8 mouse cellular contexts compared by ENCODE assay signal in the genomic region with DNA sequence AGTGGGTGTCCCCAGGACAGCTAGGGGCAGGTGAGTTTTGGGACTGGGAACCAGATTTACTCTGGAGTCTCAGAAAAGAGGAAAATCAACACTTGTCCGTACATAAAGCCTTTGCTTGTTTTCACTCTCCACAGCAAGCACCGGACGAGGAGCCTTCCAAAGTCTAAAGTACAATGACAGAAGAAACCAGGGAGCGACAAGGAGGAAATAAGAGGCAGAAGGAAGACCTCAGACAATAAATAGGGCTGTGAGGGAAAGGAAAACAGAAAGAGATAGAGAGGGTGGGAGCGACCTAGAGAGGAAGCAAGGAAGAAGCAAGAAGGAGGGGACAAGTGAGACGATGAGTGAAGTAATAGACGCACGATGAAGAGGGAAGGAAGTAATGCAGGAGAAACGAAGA. TPM values are rescaled to one million over a fixed set of nuclear protein-coding genes. Genes with fewer than 3 reads are reported as not detected.
DNase-seq lines count a peak whose midpoint lies in the region; ATAC-seq lines count a peak whose summit lies in the region.

No protein-coding gene starts in this region.

- H3K9ac ChIP-seq in forebrain, embryonic 11.5 days (ENCODE audit: low read length): peak overlapping the region; percentile 84
- H3K9ac ChIP-seq in kidney, embryonic 14.5 days (ENCODE audit: low read depth, low read length): peak overlapping the region; percentile 95; the same call in 1 of the 2 replicates
- H3K9ac ChIP-seq in midbrain, embryonic 13.5 days (replicated peaks): peak overlapping the region; percentile 89

- H3K4me3 ChIP-seq in heart, embryonic 10.5 days: peak overlapping the region; percentile 79
- H3K4me3 ChIP-seq in forebrain, embryonic 11.5 days (ENCODE audit: low read depth, low read length): peak overlapping the region; percentile 57
- H3K4me3 ChIP-seq in kidney, embryonic 14.5 days (ENCODE audit: low read length): peak overlapping the region; percentile 73
- peak overlapping the region; percentile 71 for H3K4me3 ChIP-seq in midbrain, embryonic 13.5 days (replicated peaks)

- no peak for ATAC-seq in forebrain, embryonic 11.5 days (replicated peaks; ENCODE audit: low FRiP score)
- no peak for ATAC-seq in kidney, embryonic 14.5 days (ENCODE audit: low FRiP score, low TSS enrichment)
- ATAC-seq in midbrain, embryonic 13.5 days: peak; percentile 48; the same call in 1 of the 2 replicates
- ATAC-seq in cerebellum, adult (ENCODE audit: insufficient number of reproducible peaks, low FRiP score, low TSS enrichment): no peak

- H3K27ac ChIP-seq in heart, embryonic 10.5 days: peak overlapping the region; percentile 96
- no peak overlapping the region for H3K27ac ChIP-seq in forebrain, embryonic 11.5 days (ENCODE audit: low read depth, low read length)
- no peak overlapping the region; the same call in 1 of the 2 replicates for H3K27ac ChIP-seq in kidney, embryonic 14.5 days (ENCODE audit: low read depth, low read length)
- H3K27ac ChIP-seq in midbrain, embryonic 13.5 days: peak overlapping the region; percentile 54

- H3K36me3 ChIP-seq in heart, embryonic 10.5 days: peaks cover 9% of the 10 kb centered on the region
- H3K36me3 ChIP-seq in forebrain, embryonic 11.5 days (ENCODE audit: control insufficient read depth, insufficient read depth, low read length): no peaks in the 10 kb centered on the region
- peaks cover 6% of the 10 kb centered on the region; the same call in 1 of the 2 replicates for H3K36me3 ChIP-seq in kidney, embryonic 14.5 days (ENCODE audit: control insufficient read depth, insufficient read depth, low read length)
- peaks cover 3% of the 10 kb centered on the region; the same call in 1 of the 2 replicates for H3K36me3 ChIP-seq in midbrain, embryonic 13.5 days

- H3K27me3 ChIP-seq in heart, embryonic 10.5 days (ENCODE audit: insufficient read depth, poor library complexity, severe bottlenecking): peaks cover 13% of the 10 kb centered on the region; the same call in 1 of the 2 replicates
- no peaks in the 10 kb centered on the region; the same call in 1 of the 2 replicates for H3K27me3 ChIP-seq in forebrain, embryonic 11.5 days (ENCODE audit: control insufficient read depth, insufficient read depth, low read length)
- no peaks in the 10 kb centered on the region for H3K27me3 ChIP-seq in kidney, embryonic 14.5 days (ENCODE audit: control insufficient read depth, insufficient read depth, low read length)
- H3K27me3 ChIP-seq in midbrain, embryonic 13.5 days: peaks cover 6% of the 10 kb centered on the region; the same call in 1 of the 2 replicates

- DNase-seq in heart, embryonic 10.5 days (ENCODE audit: low spot score): no peak
- DNase-seq in heart, adult 8-10 months (ENCODE audit: low spot score): no peak
- no peak for DNase-seq in forebrain, embryonic 11.5 days (ENCODE audit: low spot score)
- no peak for DNase-seq in cerebellum, adult 9-10 months
- DNase-seq in urinary bladder, adult 2 months (ENCODE audit: low spot score): no peak

- H3K4me2 ChIP-seq in forebrain, embryonic 11.5 days (ENCODE audit: low read depth, low read length, severe bottlenecking): peak overlapping the region; percentile 85
- H3K4me2 ChIP-seq in kidney, embryonic 14.5 days (replicated peaks; ENCODE audit: low read depth, low read length): peak overlapping the region; percentile 95
- H3K4me2 ChIP-seq in midbrain, embryonic 13.5 days (replicated peaks): peak overlapping the region; percentile 89

- WGBS in heart, embryonic 10.5 days: 43% methylated on average over 9 of the region's 9 CpGs
- WGBS in forebrain, embryonic 11.5 days: 57% methylated on average over 9 of the region's 9 CpGs
- 50% methylated on average over 9 of the region's 9 CpGs for WGBS in kidney, embryonic 14.5 days
- whole genome bisulfite sequencing in midbrain, embryonic 13.5 days: 65% methylated on average over 9 of the region's 9 CpGs

- peaks cover 26% of the 10 kb centered on the region for H3K4me1 ChIP-seq in heart, embryonic 10.5 days
- H3K4me1 ChIP-seq in forebrain, embryonic 11.5 days (replicated peaks; ENCODE audit: control insufficient read depth, insufficient read depth, low read length): 0 out of 2 replicates have a peak, but pooled peaks cover 2% of the 10 kb centered on the region
- H3K4me1 ChIP-seq in kidney, embryonic 14.5 days (ENCODE audit: control insufficient read depth, insufficient read depth, low read length): peaks cover 9% of the 10 kb centered on the region; the same call in 1 of the 2 replicates
- peaks cover 41% of the 10 kb centered on the region for H3K4me1 ChIP-seq in midbrain, embryonic 13.5 days (replicated peaks)

- no peaks in the 10 kb centered on the region for H3K9me3 ChIP-seq in heart, embryonic 10.5 days
- no peaks in the 10 kb centered on the region for H3K9me3 ChIP-seq in forebrain, embryonic 11.5 days (ENCODE audit: control insufficient read depth, low read length)
- no peaks in the 10 kb centered on the region for H3K9me3 ChIP-seq in kidney, embryonic 14.5 days (ENCODE audit: control insufficient read depth, low read length)
- H3K9me3 ChIP-seq in midbrain, embryonic 13.5 days: no peaks in the 10 kb centered on the region

RNA-seq across cellular contexts. Expression of a gene that starts 0.5 kb away (rescaled TPM):
- polyA plus RNA-seq in heart, embryonic 10.5 days (2016; fragmentation: Nextera tagmentation; extraction: Ambion mirVana): 47.2 and 55.4 TPM in 2 replicates
- total RNA-seq in heart, adult 8-10 months (2022): 10 to 100 TPM; 18.8 to 23.0 (median 19.4) TPM
- polyA plus RNA-seq in forebrain, embryonic 11.5 days (2014; fragmentation: Nextera tagmentation; extraction: Ambion mirVana): 54.6 and 57.7 TPM in 2 replicates
- polyA plus RNA-seq in kidney, embryonic 14.5 days (2014; fragmentation: Nextera tagmentation; extraction: Ambion mirVana): 42.6 and 70.3 TPM in 2 replicates
- polyA plus RNA-seq in midbrain, embryonic 13.5 days (2015; fragmentation: Nextera tagmentation; extraction: Ambion mirVana): 64.9 and 68.9 TPM in 2 replicates
- 38.8 and 40.9 TPM in 2 replicates for polyA plus RNA-seq in urinary bladder, adult 2 months (2012; rRNA removed)

RNA-seq across cellular contexts. Expression of a gene that starts 26.2 kb away (rescaled TPM):
- 45.4 and 48.0 TPM in 2 replicates for polyA plus RNA-seq in heart, embryonic 10.5 days (2016; fragmentation: Nextera tagmentation; extraction: Ambion mirVana)
- 10 to 100 TPM; 22.3 to 27.2 (median 23.0) TPM for total RNA-seq in heart, adult 8-10 months (2022)
- 48.1 and 50.9 TPM in 2 replicates for polyA plus RNA-seq in forebrain, embryonic 11.5 days (2014; fragmentation: Nextera tagmentation; extraction: Ambion mirVana)
- polyA plus RNA-seq in kidney, embryonic 14.5 days (2014; fragmentation: Nextera tagmentation; extraction: Ambion mirVana): 32.4 and 39.7 TPM in 2 replicates
- polyA plus RNA-seq in midbrain, embryonic 13.5 days (2015; fragmentation: Nextera tagmentation; extraction: Ambion mirVana): 44.7 and 47.7 TPM in 2 replicates
- 36.5 and 56.4 TPM in 2 replicates for polyA plus RNA-seq in urinary bladder, adult 2 months (2012; rRNA removed)

RNA-seq across cellular contexts. Expression of a gene that starts 38.2 kb away (rescaled TPM):
- 7.0 and 12.9 TPM in 2 replicates for polyA plus RNA-seq in heart, embryonic 10.5 days (2016; fragmentation: Nextera tagmentation; extraction: Ambion mirVana)
- total RNA-seq in heart, adult 8-10 months (2022): 1 to 10 TPM; 3.3 to 5.2 (median 4.4) TPM
- polyA plus RNA-seq in forebrain, embryonic 11.5 days (2014; fragmentation: Nextera tagmentation; extraction: Ambion mirVana): 7.4 and 7.9 TPM in 2 replicates
- 17.2 and 19.6 TPM in 2 replicates for polyA plus RNA-seq in kidney, embryonic 14.5 days (2014; fragmentation: Nextera tagmentation; extraction: Ambion mirVana)
- polyA plus RNA-seq in midbrain, embryonic 13.5 days (2015; fragmentation: Nextera tagmentation; extraction: Ambion mirVana): 0.85 and 1.6 TPM in 2 replicates
- 36.0 and 45.5 TPM in 2 replicates for polyA plus RNA-seq in urinary bladder, adult 2 months (2012; rRNA removed)

Comparison
In these comparisons a context has a peak if more than half of its experiments do, and no peak if none do; other contexts are left out.
1. H3K27ac ChIP-seq: peak in heart, embryonic 10.5 days (single experiment) and midbrain, embryonic 13.5 days (single experiment); none in forebrain, embryonic 11.5 days (single experiment) and kidney, embryonic 14.5 days (single experiment).
2. Peak in every context shown above with its lines, with median percentiles within 50 percentile points of each other: H3K4me3 ChIP-seq, H3K4me2 ChIP-seq and H3K9ac ChIP-seq.